Mouse (Mus musculus): Measurements from ENCODE around the gene Olfr658. TPM values are rescaled to one million over a fixed set of nuclear protein-coding genes. Genes with fewer than 3 reads are reported as not detected.

Olfr658 gene
- not detected for total RNA-seq (2021)
- long read RNA-seq, experiment 1, result 0 reads
- long read RNA-seq, experiment 2, result 0 reads

DNA sequence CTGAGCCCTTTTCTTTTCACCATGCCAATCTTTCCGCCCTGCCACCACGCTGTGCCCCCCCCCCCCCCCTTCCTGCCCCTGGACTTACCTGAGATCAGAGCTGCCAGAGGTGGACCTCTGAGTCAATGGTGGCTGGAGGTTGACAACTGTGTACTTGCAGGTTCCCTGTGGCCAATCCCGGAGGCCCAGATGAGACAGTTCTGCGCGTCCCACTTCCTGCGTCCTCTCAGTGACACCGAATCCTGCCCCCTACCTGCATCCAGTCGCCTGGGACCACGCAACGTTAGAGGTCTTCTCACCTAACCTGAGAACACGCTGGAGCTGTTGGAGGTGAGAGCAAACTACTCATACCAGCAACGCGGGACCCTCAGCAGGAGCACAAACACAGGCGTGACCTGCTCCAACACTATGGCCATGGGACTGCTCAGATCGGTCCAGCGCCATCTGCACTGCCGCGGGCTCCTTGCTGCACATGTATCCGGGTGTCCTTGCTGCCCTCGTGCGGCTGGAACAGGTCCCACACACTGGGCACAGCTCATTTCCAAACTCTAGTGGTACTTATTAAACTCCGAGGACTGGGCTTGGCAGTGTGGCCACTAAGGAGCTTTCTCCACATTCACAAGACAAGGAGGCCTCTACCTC, at the start of gene Olfr658:
Olfr658 (minus strand) TSS at position 465 of the 642 bp plus-strand sequence.
- DNase-seq, result peak; percentile 17 to 22

GRCm38 (mm10) chr7:104686201-104686600, 39.1 kb upstream of the Olfr658 start, which contains the start of gene Olfr661:
Gene Olfr661 (plus strand): TSS chr7:104686501.
- DNase-seq, result no peak

DNA sequence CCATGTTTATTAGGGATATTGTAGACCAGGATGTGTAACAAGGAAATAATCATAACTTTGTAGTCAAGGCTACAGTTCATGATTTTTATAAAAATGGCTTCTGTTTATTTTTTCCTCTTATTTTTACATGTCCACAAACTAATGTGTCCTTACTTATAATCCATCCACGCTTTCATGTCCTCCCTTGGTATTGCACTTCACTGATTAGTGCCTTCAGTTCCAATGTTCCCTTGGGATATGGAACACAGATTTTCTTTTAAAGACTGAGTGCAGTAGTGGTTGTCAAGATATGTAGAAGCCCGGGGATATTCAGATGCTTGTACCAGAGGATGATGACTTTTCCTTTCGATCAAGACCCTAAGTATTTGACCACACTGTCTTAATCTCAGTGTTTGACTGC, 19.3 kb upstream of the Olfr658 start, which contains the start of gene Olfr659:
Olfr659 (plus strand) TSS at position 301 of the 400 bp plus-strand sequence.
- no peak for DNase-seq

DNA sequence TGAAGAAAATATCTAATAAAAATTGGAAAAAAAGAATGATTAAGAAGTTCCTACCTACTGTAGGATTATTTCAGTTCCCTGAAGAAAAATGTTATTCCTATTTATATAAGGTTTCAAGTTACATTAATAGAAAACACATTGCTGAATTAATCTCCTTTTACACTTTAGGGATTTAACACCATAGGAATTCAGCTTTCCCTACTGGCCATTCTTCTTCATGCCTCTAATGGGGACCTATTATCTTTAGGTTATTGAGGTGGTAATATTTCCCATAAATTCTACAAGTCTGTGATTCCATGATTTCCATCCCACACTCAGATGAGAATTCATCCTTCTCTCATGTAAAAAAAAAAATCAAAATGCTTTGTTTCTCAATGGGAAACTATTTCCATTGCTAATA, 22.6 kb downstream of the Olfr658 start, which contains the start of gene Olfr657:
Olfr657 (plus strand) TSS at position 301 of the 400 bp plus-strand sequence.
- no peak for DNase-seq

- DNase-seq, result no peak
Measured at GRCm38 (mm10) chr7:104613655-104614054, 33.5 kb downstream of the Olfr658 start, which contains the start of gene Olfr656. Gene Olfr656 (plus strand): TSS chr7:104613955.

DNA sequence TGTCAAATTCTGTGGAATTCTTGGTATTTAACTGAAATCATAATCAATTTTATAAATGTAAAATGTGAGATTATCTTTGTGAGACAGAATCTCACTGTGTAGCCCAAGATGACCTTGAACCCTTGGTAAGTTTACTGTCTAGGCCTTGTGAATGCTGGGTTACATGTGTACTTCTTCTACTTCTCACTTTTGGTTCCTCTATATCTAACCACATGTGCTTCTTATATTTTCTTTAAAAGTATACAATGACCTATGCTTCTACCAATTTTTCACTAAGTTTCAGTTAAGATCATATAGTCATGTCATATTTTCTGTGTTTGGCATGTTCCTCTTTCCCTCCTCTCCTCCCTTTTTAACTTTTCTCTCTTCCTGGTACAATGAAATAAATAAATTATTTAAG, 42.4 kb downstream of the Olfr658 start:
- DNase-seq, result no peak

- peak; percentile 11 to 29 for DNase-seq
Measured at GRCm38 (mm10) chr7:104603173-104603572, 43.9 kb downstream of the Olfr658 start.

DNA sequence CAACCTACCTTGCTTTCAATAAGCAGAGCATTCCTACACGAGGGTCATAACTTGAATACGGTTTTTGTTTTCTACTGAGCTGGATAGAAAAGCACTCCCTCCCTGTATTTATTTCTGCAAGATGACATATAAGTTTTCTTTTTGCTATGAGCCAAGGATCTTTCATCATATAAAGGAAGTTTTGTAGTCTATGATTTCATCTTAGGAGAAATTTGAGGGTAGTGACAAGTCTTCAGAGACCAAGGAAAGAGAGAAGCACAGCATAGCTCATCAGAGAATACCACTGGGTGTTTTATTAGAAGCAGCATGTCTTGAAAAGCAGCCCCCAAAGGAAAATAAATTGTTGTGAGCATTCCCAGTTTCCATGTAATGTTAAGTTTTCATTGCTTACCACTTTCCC, 45.4 kb downstream of the Olfr658 start, which contains the start of gene Olfr655:
Olfr655 (minus strand) TSS at position 101 of the 400 bp plus-strand sequence.
- DNase-seq, result no peak

Other genes starting within 250 kb of the Olfr658 start
- under 1 TPM; 0.39 to 0.45 TPM for gene Trim30c, start 246.5 kb downstream of the Olfr658 start, total RNA-seq (2021)
- 1 to 10 TPM; 4.3 to 4.9 TPM for gene Trim30a, start 182.1 kb downstream of the Olfr658 start, total RNA-seq (2021)
- under 1 TPM; 0.87 to 0.97 TPM for gene Trim30d, start 139.5 kb downstream of the Olfr658 start, total RNA-seq (2021)
- not detected for gene Olfr651, start 97.2 kb downstream of the Olfr658 start, total RNA-seq (2021)
- gene Olfr652, start 86.4 kb downstream of the Olfr658 start, total RNA-seq (2021), result not detected
- gene Olfr653, start 70.0 kb downstream of the Olfr658 start, total RNA-seq (2021), result not detected
- gene Olfr654, start 60.3 kb downstream of the Olfr658 start, total RNA-seq (2021), result not detected
- not detected for gene Olfr655, start 45.5 kb downstream of the Olfr658 start, total RNA-seq (2021)
- gene Olfr656, start 33.4 kb downstream of the Olfr658 start, total RNA-seq (2021), result not detected
- gene Olfr657, start 22.5 kb downstream of the Olfr658 start, total RNA-seq (2021), result not detected
- gene Olfr659, start 19.4 kb upstream of the Olfr658 start, total RNA-seq (2021), result not detected
- gene Olfr661, start 39.2 kb upstream of the Olfr658 start, total RNA-seq (2021), result not detected
- not detected for gene Usp17le, start 130.2 kb upstream of the Olfr658 start, total RNA-seq (2021)
- gene Usp17lb, start 195.3 kb upstream of the Olfr658 start, total RNA-seq (2021), result not detected
- gene Usp17la, start 209.7 kb upstream of the Olfr658 start, total RNA-seq (2021), result not detected
- gene Olfr665, start 230.7 kb upstream of the Olfr658 start, total RNA-seq (2021), result not detected
- not detected for gene Olfr666, start 248.6 kb upstream of the Olfr658 start, total RNA-seq (2021)